Mouse (Mus musculus) testis, adult 2 months (tissue): ENCODE results near the gene Vps25.

ENCODE experiments used
- CTCF ChIP-seq: fragments of 200-500 bp; IDR thresholded peaks from 2 replicates; pipeline ENCODE4 v1.5.1; 2012; ENCODE audit warnings: low read depth, mild to moderate bottlenecking, inconsistent platforms, low read length, moderate library complexity; ENCODE audit not compliant: control insufficient read depth, insufficient read depth, insufficient replicate concordance
- POLR2A ChIP-seq: fragments of 200-500 bp; IDR thresholded peaks from 2 replicates; pipeline ENCODE4 v1.6.1; 2012; ENCODE audit warnings: low read depth, mild to moderate bottlenecking, inconsistent platforms, low read length, moderate library complexity; ENCODE audit not compliant: control insufficient read depth

DNA sequence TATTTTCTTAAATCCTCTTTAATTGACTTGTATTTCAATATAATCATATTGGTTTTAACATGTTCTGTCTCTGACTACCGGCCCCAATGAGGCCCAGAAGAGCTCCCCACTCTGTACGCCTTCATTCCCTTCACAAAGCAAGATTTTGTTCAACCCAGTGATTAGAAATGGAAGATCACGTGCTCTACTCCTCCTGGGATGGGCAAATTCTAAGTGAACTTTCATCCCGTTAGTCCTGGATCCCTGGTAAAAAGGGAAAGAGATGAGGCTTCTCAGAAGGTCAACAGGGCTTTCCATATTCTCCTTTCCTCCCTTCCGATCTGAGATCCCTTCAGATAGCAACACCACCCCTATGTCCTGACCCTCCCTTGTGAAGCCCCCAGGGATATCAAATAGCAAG lies 23.0 kb upstream of the Vps25 start:
- TF ChIP-seq CTCF (no peak), POLR2A (no peak)
